Mouse (Mus musculus): Measurements from ENCODE around the gene Sult1a1.
"Not testable (repeated sequence)": the region's sequence is repeated elsewhere in the genome, so short reads cannot be mapped to it uniquely, and the experiment has no call there.

The Sult1a1 gene

GRCm38 (mm10) chr7:126665269-126665668 is 11.0 kb downstream of the Sult1a1 start:
- in situ Hi-C loops (cut with MboI): no loop called here

- in situ Hi-C loops (cut with MboI): no loop called here
Observed at GRCm38 (mm10) chr7:126663646-126664045, 12.6 kb downstream of the Sult1a1 start.

- in situ Hi-C loops (cut with MboI): no loop called here
Observed at GRCm38 (mm10) chr7:126659771-126660170, 16.5 kb downstream of the Sult1a1 start.

- in situ Hi-C loops (cut with MboI): no loop called here
Observed at GRCm38 (mm10) chr7:126657522-126657921, 18.7 kb downstream of the Sult1a1 start.

GRCm38 (mm10) chr7:126655695-126656094 is 20.5 kb downstream of the Sult1a1 start:
- in situ Hi-C loops (cut with MboI): no loop called here

- in situ Hi-C loops (cut with MboI): no loop called here
Observed at GRCm38 (mm10) chr7:126653991-126654390, 22.2 kb downstream of the Sult1a1 start.

GRCm38 (mm10) chr7:126650852-126651251 is 25.4 kb downstream of the Sult1a1 start:
- in situ Hi-C loops (cut with MboI): no loop called here

- in situ Hi-C loops (cut with MboI): loop anchor here (5.0 kb wide), 1 partner anchor 43 kb away; no protein-coding TSS in a partner anchor
Observed at GRCm38 (mm10) chr7:126649231-126650051, 26.8 kb downstream of the Sult1a1 start, which contains the start of gene Sgf29. Sgf29 (plus strand) TSS chr7:126649309.

- in situ Hi-C loops (cut with MboI): loop anchor here (5.0 kb wide), 1 partner anchor 44 kb away; no protein-coding TSS in a partner anchor
Observed at GRCm38 (mm10) chr7:126648486-126648885, 27.7 kb downstream of the Sult1a1 start.

GRCm38 (mm10) chr7:126645708-126646107 is 30.5 kb downstream of the Sult1a1 start:
- in situ Hi-C loops (cut with MboI): loop anchor here (5.0 kb wide), 1 partner anchor 47 kb away; no protein-coding TSS in a partner anchor

- in situ Hi-C loops (cut with MboI): loop anchor here (5.0 kb wide), 1 partner anchor 47 kb away; no protein-coding TSS in a partner anchor
Observed at GRCm38 (mm10) chr7:126644914-126645313, 31.3 kb downstream of the Sult1a1 start.

- in situ Hi-C loops (cut with MboI): no loop called here
Observed at GRCm38 (mm10) chr7:126644345-126644744, 31.9 kb downstream of the Sult1a1 start.

- in situ Hi-C loops (cut with MboI): not testable (repeated sequence)
Observed at GRCm38 (mm10) chr7:126643244-126643617, 33.0 kb downstream of the Sult1a1 start.

GRCm38 (mm10) chr7:126642545-126643243 is 33.5 kb downstream of the Sult1a1 start:
- in situ Hi-C loops (cut with MboI): no loop called here

GRCm38 (mm10) chr7:126636733-126637520 is 39.3 kb downstream of the Sult1a1 start:
- in situ Hi-C loops (cut with MboI): no loop called here

- in situ Hi-C loops (cut with MboI): no loop called here
Observed at GRCm38 (mm10) chr7:126635375-126635774, 40.9 kb downstream of the Sult1a1 start.

- in situ Hi-C loops (cut with MboI): no loop called here
Observed at GRCm38 (mm10) chr7:126632478-126632877, 43.8 kb downstream of the Sult1a1 start.

GRCm38 (mm10) chr7:126630824-126631518 is 45.3 kb downstream of the Sult1a1 start, which contains the start of gene Nupr1:
Nupr1 (minus strand) TSS chr7:126630861.
- in situ Hi-C loops (cut with MboI): no loop called here

- in situ Hi-C loops (cut with MboI): no loop called here
Observed at GRCm38 (mm10) chr7:126629915-126630314, 46.3 kb downstream of the Sult1a1 start.

GRCm38 (mm10) chr7:126628111-126628510 is 48.1 kb downstream of the Sult1a1 start:
- in situ Hi-C loops (cut with MboI): no loop called here
